Mouse (Mus musculus) yolk sac, embryonic 10.5 days (tissue): ENCODE results near the gene Ncdn.

Experiments used
- DNase-seq: peaks from one replicate; pipeline ENCODE4 v3.0.0-alpha.2; 2017; ENCODE audit warnings: low spot score

The Ncdn gene

GRCm38 (mm10) chr4:126732111-126732510, 21.1 kb downstream of the Ncdn start:
- no peak for DNase-seq

- no peak for DNase-seq
Observed at GRCm38 (mm10) chr4:126707439-126707826, 45.8 kb downstream of the Ncdn start.

GRCm38 (mm10) chr4:126706630-126707438, 46.4 kb downstream of the Ncdn start:
- no peak for DNase-seq

GRCm38 (mm10) chr4:126696908-126697307, 56.3 kb downstream of the Ncdn start:
- DNase-seq = no peak
